ENCODE assay signal across 10 mouse cellular contexts in the genomic region with DNA sequence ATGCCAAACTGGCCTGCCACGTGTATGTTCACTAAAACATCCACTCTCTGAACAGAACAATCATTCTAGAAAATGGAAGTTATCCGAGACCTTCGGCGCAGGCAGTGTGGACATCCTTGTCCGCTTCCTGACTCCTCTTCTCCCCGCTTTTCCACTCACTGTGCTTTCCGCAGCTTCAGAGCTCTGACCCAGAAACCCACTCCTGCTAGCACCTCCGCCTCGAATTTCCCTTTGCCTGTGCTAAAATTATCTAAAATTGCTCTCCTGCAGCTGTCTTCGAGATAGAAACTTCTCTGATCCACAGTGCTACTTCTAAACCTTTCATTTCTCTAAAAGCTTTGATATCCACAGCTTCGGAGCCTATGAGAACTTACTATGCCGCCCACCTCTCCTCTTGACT.
"Had no signal": no experiment of that assay in that cellular context is flagged by ENCODE, and none has a peak within 500 bp of the region (broad histone marks: within the 10 kb centered on the region; RNA-seq: fewer than 3 reads in every experiment).

No protein-coding gene starts in this region.

- DNase-seq: kidney, adult 8-10 months; kidney, postnatal 36 days; layer of hippocampus, adult 9-11 months; layer of hippocampus, postnatal 36 days; liver; liver, embryonic 13.5 days; liver, postnatal 0 days; lung, postnatal 14 days; retina, postnatal 1 day; thymus, postnatal 4 days had no signal
